Mouse (Mus musculus) neural tube, embryonic 14.5 days (tissue): ENCODE measurements around the gene Aff1. TPM values are rescaled to one million over a fixed set of nuclear protein-coding genes. Genes with fewer than 3 reads are reported as not detected.

Experiments used
- ATAC-seq: fragments of 200-750 bp; cut with Nextera tagmentation; 2 replicates; pipeline ENCODE4 v1.8.0; 2017; ENCODE audit warnings: low read depth, mild to moderate bottlenecking, moderate TSS enrichment, moderate library complexity
- H3K27ac ChIP-seq: fragments of 300-500 bp; sonication (generic); 2 replicates; pipeline ENCODE4 v1.5.1; 2014; ENCODE audit warnings: low read depth, mild to moderate bottlenecking, control low read depth, low read length, moderate library complexity, mixed read lengths
- H3K27me3 ChIP-seq: fragments of 300-500 bp; sonication (generic); 2 replicates; pipeline ENCODE4 v1.6.1; 2014; ENCODE audit warnings: low read length; ENCODE audit not compliant: control insufficient read depth, insufficient read depth
- H3K36me3 ChIP-seq: fragments of 300-500 bp; sonication (generic); 2 replicates; pipeline ENCODE4 v1.6.1; 2014; ENCODE audit warnings: low read length, mixed read lengths; ENCODE audit not compliant: control insufficient read depth, insufficient read depth
- H3K4me1 ChIP-seq: fragments of 300-500 bp; sonication (generic); 2 replicates; pipeline ENCODE4 v1.6.1; 2014; ENCODE audit warnings: low read length; ENCODE audit not compliant: control insufficient read depth, insufficient read depth
- H3K4me2 ChIP-seq: fragments of 300-500 bp; sonication (generic); 2 replicates; pipeline ENCODE4 v1.6.1; 2014; ENCODE audit warnings: mild to moderate bottlenecking, low read depth, low read length, control low read depth
- H3K4me3 ChIP-seq: fragments of 300-500 bp; sonication (generic); 2 replicates; pipeline ENCODE4 v1.5.1; 2014; ENCODE audit warnings: low read depth, low read length, control low read depth, mixed read lengths
- H3K9ac ChIP-seq: fragments of 300-500 bp; sonication (generic); replicated peaks from 2 replicates; pipeline ENCODE4 v1.6.1; 2014; ENCODE audit warnings: low read depth, mild to moderate bottlenecking, control low read depth, low read length, mixed read lengths
- H3K9me3 ChIP-seq: fragments of 300-500 bp; sonication (generic); 2 replicates; pipeline ENCODE4 v1.6.1; 2016; ENCODE audit warnings: low read length; ENCODE audit not compliant: control insufficient read depth
- WGBS: fragments of 180-500 bp; shearing (Covaris S2); extraction: QIAGEN DNeasy Blood & Tissue Kit; methylation state at CpG from one replicate; pipeline ENCODE4 v1.1.7; 2014; 5-methylcytosine and 5-hydroxymethylcytosine counted together
- polyA plus RNA-seq: library from polyadenylated mRNA; unstranded; fragments of >200 nt; fragmentation: Nextera tagmentation; extraction: Ambion mirVana; gene quantifications from 2 replicates; pipeline ENCODE4 v1.2.1, GENCODE M21; 2014

The Aff1 gene
- polyA plus RNA-seq, 1 experiment from 2014 or later, result 2.1 TPM

GRCm38 (mm10) chr5:103788976-103789375 lies 96.8 kb downstream of the Aff1 start:
- Histone ChIP-seq H3K9ac (no peak overlapping the region), H3K4me1 (no peaks in the 10 kb centered on the region), H3K4me2 (no peak overlapping the region), H3K9me3 (no peaks in the 10 kb centered on the region), H3K4me3 (no peak overlapping the region), H3K27ac (no peak overlapping the region), H3K27me3 (no peaks in the 10 kb centered on the region), H3K36me3 (no peaks in the 10 kb centered on the region)
- WGBS, result 63% methylated on average over 2 of the region's 2 CpGs
- no peak for ATAC-seq

- H3K4me2 ChIP-seq, result no peak overlapping the region
- no peaks in the 10 kb centered on the region for H3K9me3 ChIP-seq
- H3K36me3 ChIP-seq, result no peaks in the 10 kb centered on the region
- peak; percentile 61; the same call in 1 of the 2 replicates for ATAC-seq
- H3K4me1 ChIP-seq, result no peaks in the 10 kb centered on the region
- H3K27ac ChIP-seq, result no peak overlapping the region; the same call in 1 of the 2 replicates
- no peak overlapping the region for H3K4me3 ChIP-seq
- 81% methylated on average over 9 of the region's 9 CpGs for WGBS
- no peak overlapping the region for H3K9ac ChIP-seq
- H3K27me3 ChIP-seq, result no peaks in the 10 kb centered on the region
These were observed 97.5 kb downstream of the Aff1 start for GRCm38 (mm10) chr5:103789619-103790116.

- ATAC-seq, result no peak
- no peak overlapping the region for H3K9ac ChIP-seq
- 92% methylated on average over 7 of the region's 7 CpGs for WGBS
These were observed 99.6 kb downstream of the Aff1 start for GRCm38 (mm10) chr5:103791741-103792140.

GRCm38 (mm10) chr5:103795121-103795520 lies 102.9 kb downstream of the Aff1 start:
- Histone ChIP-seq H3K4me1 (peaks cover 8% of the 10 kb centered on the region; the same call in 1 of the 2 replicates), H3K9ac (no peak overlapping the region), H3K9me3 (no peaks in the 10 kb centered on the region), H3K27me3 (no peaks in the 10 kb centered on the region), H3K4me3 (no peak overlapping the region), H3K27ac (no peak overlapping the region), H3K4me2 (no peak overlapping the region), H3K36me3 (no peaks in the 10 kb centered on the region)
- 96% methylated on average over 5 of the region's 5 CpGs for WGBS
- ATAC-seq, result no peak

More at GRCm38 (mm10) chr5:103791741-103792140, 99.6 kb downstream of the Aff1 start:
- Histone ChIP-seq H3K4me1 (no peaks in the 10 kb centered on the region), H3K27me3 (no peaks in the 10 kb centered on the region), H3K27ac (no peak overlapping the region), H3K9me3 (no peaks in the 10 kb centered on the region), H3K36me3 (no peaks in the 10 kb centered on the region), H3K4me3 (no peak overlapping the region), H3K4me2 (no peak overlapping the region)

- Histone ChIP-seq H3K27me3 (no peaks in the 10 kb centered on the region), H3K9ac (no peak overlapping the region), H3K36me3 (no peaks in the 10 kb centered on the region), H3K4me2 (no peak overlapping the region), H3K4me1 (peaks cover 8% of the 10 kb centered on the region; the same call in 1 of the 2 replicates), H3K4me3 (no peak overlapping the region), H3K9me3 (no peaks in the 10 kb centered on the region), H3K27ac (no peak overlapping the region)
- 96% methylated on average over 3 of the region's 3 CpGs for WGBS
- no peak for ATAC-seq
These were observed 103.9 kb downstream of the Aff1 start for GRCm38 (mm10) chr5:103796035-103796434.

- H3K36me3 ChIP-seq, result no peaks in the 10 kb centered on the region
- H3K27ac ChIP-seq, result 0 out of 2 replicates have a peak overlapping the region, but pooled peaks have one; percentile 6
- no peak overlapping the region for H3K4me2 ChIP-seq
- 49% methylated on average over 10 of the region's 10 CpGs for WGBS
- H3K9me3 ChIP-seq, result no peaks in the 10 kb centered on the region
- no peak overlapping the region for H3K4me3 ChIP-seq
- H3K4me1 ChIP-seq, result peaks cover 8% of the 10 kb centered on the region; the same call in 1 of the 2 replicates
- no peak overlapping the region for H3K9ac ChIP-seq
- ATAC-seq, result no peak
- no peaks in the 10 kb centered on the region for H3K27me3 ChIP-seq
These were observed 105.6 kb downstream of the Aff1 start for GRCm38 (mm10) chr5:103797774-103798173.

- H3K9ac ChIP-seq, result no peak overlapping the region
- H3K36me3 ChIP-seq, result no peaks in the 10 kb centered on the region
- no peak overlapping the region for H3K4me2 ChIP-seq
- no peak for ATAC-seq
- H3K27ac ChIP-seq, result no peak overlapping the region
- H3K4me3 ChIP-seq, result no peak overlapping the region
- H3K27me3 ChIP-seq, result no peaks in the 10 kb centered on the region
- H3K9me3 ChIP-seq, result no peaks in the 10 kb centered on the region
- H3K4me1 ChIP-seq, result peaks cover 10% of the 10 kb centered on the region
- WGBS, result 64% methylated on average over 3 of the region's 3 CpGs
These were observed 107.3 kb downstream of the Aff1 start for GRCm38 (mm10) chr5:103799438-103799837.

GRCm38 (mm10) chr5:103800009-103800408 lies 107.8 kb downstream of the Aff1 start:
- Histone ChIP-seq H3K4me3 (no peak overlapping the region), H3K27ac (no peak overlapping the region), H3K9me3 (no peaks in the 10 kb centered on the region), H3K36me3 (no peaks in the 10 kb centered on the region), H3K4me1 (peaks cover 10% of the 10 kb centered on the region), H3K9ac (no peak overlapping the region), H3K4me2 (no peak overlapping the region), H3K27me3 (no peaks in the 10 kb centered on the region)
- ATAC-seq, result no peak
- 65% methylated on average over 5 of the region's 5 CpGs for WGBS

GRCm38 (mm10) chr5:103803386-103803785 lies 111.2 kb downstream of the Aff1 start:
- 36% methylated on average over 5 of the region's 5 CpGs for WGBS
- Histone ChIP-seq H3K4me2 (no peak overlapping the region), H3K4me3 (no peak overlapping the region), H3K36me3 (no peaks in the 10 kb centered on the region), H3K27me3 (no peaks in the 10 kb centered on the region), H3K9me3 (no peaks in the 10 kb centered on the region), H3K4me1 (peaks cover 2% of the 10 kb centered on the region; the same call in 1 of the 2 replicates), H3K9ac (no peak overlapping the region), H3K27ac (peak overlapping the region; percentile 18; the same call in 1 of the 2 replicates)
- ATAC-seq, result peak; percentile 75; the same call in 1 of the 2 replicates
